Mouse (Mus musculus) CD4-positive, CD25-positive, alpha-beta regulatory T cell, adult 2 months (primary cell): ENCODE measurements around the gene Hemk1.
A peak's percentile ranks its signal among the peaks of the same experiment; 100 is the strongest.

Experiments
- DNase-seq: peaks from one replicate; pipeline ENCODE4 v3.0.0-alpha.2; 2012; ENCODE audit warnings: low read depth, low spot score

The Hemk1 gene

DNA sequence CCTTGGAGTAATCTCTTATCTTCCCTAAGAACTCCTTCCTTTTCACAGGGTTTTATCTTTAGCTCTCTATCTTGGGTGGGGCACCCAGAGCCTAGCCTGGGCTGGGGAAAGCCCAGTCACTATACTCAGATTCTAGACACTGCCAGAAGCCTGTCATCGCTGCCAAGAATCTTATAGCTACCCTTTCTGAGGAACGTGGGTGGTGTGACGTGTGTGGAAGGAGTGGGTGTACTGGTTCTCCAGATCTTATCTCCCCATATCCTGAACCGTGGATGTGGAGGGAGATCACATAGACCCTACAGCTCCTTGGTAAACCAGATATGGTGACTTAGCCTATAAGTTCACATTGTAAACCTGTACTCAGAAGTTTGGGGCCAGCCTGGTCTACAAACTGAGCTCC, 42.5 kb downstream of the Hemk1 start:
- peak; percentile 90 for DNase-seq

DNA sequence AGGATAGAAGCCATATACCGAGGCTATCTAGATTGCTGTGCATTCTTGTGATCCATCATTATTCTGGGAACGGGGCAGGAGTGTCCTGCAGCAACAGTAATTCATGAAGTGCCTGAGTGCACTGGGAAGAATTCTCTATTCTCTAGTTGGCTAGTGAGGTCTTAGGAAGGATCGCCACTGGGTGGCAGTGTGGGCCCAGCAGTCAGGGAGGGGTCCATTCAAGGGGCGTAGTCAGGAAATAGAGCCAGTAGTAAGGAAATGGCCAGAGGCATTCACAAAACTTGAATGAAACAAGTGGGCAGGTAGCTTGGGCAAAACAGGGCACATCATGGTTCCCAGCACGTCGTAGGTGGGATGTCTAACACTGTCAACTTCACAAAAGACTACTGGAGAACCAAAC, 43.9 kb downstream of the Hemk1 start:
- DNase-seq, result peak; percentile 88

DNA sequence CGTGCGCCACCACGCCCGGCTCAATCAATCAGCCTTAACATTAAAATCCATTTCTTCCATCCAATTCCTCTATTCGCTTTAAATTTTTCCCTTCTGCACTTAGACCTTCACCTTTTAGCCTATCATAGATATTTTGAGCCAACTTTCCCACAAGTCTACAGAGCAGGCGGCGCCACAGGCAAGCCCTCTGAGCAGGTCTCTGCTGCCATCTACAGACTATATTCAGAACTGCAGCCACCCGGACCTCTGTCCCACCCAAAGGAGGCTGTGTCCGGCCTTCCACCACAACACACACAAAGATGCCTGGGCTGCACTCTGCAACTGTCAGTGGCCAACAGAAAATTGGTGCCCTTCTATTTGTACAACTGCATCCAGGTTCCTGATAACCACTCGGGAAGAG, 47.3 kb downstream of the Hemk1 start:
- DNase-seq, result peak; percentile 87

DNA sequence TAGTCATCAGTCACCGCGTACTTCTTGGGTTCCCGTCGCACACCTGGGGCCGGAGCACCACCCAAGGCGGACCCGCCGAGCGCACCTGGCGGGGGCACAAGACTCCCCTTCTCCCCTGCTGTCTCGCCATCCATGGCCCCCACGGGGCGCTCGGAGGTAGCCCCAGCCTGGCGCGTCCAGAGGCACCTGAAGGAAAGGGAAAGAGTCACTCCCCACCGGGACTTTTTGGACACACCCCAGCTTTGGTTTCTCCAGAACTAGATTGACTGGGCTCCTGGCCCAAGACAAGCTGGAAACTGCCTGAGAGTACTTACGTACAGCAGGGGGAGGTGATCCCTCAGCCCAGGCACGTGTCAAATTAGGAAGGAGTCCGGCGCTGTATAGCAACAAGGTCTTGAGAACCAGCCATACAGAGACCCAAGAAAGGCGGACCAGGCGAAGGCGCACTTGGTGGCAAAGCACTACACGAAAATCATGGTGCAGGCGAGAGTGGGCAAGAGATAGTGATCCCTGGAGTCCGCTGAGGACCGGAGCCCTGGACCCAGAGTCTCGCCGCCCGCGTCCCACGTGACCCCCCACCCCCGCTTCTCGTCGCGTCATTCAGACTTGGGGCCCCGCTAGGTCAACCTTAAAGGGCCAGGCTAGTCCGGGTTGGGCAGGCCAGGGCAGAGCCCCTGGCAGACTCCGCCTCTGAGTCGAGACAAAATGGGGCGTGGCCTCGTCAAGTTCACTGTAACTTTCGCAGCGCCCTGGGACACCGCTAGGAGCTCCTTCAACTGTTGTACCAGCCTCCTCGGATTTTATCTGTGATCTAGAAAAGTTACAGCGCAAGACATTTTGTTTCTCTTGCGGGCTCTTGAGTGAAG, 48.7 kb downstream of the Hemk1 start, which contains the start of gene Mapkapk3:
Gene Mapkapk3, minus strand, starts transcription at position 667 of the 866 bp plus-strand sequence.
- peak; percentile 97 for DNase-seq

DNA sequence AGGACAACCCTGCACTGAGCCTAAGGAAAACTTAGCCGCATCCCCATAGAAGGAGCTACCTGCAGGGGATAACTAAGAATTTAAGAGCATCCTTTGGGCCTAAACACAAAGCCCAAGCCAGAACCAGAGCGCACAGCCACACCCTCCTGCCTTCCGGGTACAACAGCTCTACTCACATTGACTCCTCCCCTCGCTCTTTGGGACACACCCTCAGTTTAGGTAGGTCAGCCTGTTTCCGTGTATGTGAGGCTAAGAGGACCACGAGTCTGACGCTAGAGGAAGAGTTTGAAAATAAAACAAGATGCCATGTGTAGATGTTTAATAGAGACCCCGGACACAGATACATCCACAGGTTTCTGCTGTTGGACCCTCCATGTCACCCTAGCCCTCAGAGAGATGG, 49.4 kb downstream of the Hemk1 start:
- DNase-seq, result peak; percentile 93

DNA sequence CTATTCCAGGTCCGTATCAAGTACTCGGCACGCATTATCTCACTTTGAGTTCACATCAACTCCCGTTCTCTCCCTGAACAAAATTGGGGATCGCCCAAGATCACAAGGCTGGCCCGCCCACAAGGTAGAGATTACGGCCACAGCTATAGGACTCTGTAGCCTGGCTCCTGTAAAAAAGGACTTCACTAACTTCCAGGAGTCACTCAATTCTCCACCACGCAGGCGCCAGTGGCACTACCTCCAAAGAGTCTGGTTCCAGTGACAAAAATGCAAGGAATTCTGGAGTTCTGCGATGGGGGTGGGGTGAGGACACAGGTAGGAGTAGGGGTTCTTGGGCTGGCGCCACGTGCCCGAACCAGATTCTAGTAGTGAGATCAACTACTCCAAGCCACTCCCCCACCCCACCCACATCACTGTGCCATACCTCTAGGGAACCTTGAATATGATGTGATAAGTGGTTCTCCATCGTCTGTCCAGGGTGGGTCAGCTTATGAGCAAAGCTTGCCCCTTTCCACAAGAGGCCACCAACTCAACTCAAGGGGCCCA, 50.0 kb downstream of the Hemk1 start:
- DNase-seq, result peak; percentile 43

DNA sequence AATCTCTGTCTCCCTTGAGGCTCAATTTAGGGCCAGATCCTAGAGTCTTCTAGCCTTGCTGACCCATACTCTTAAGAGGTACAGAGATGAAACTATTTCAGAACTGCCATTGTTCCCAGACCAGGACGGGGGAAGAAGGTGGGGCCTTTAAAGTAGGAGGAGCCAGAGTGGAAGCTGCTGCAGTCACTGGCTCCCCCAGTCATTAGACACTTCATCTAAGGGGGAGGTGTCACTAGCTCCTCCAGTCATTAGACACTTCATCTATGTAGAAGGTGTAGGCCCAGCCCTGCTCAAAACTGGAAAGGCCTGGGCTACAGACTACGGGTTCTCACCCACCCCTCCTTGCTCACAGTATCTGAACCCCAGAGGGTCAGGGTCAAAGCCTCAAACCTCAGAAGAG, 50.9 kb downstream of the Hemk1 start:
- DNase-seq, result peak; percentile 58

DNA sequence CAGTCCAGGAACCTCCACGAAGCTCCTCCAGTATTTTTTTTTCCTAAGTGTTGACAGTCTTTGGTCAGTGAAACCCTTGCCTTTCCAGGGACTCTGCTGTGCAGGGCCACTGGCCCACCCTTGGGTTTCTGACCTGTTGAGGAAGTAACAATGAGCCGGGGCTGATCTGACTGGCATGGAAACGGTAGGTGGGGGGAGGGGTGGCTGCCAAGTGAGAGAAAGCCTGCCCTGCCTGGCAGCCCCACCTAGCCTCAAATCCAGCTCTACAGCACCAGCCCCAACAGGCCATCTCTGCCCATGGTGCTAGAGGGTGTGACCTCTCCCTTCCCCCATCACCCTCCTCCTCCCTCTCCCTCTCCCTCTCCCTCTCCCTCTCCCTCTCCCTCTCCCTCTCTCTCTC, 53.1 kb downstream of the Hemk1 start:
- DNase-seq, result peak; percentile 65

DNA sequence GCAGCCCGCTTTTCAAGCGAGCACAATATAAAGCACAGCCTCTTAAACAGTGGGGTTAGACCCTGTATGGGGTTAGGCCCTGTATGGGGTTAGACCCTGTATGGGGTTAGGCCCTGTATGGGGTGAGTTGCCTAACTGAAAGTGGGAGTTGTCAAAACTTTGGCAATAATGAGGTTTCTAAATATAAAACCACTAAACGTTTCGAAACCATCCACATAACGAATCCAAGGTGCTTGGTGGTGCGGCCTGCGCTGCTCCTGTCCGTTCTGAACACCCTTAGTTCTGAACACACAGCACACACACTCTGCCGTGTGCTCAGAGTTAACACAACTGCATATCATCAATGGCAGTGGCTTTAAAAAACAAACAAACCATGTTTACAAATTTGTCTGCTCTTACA, 55.2 kb downstream of the Hemk1 start:
- DNase-seq, result no peak

DNA sequence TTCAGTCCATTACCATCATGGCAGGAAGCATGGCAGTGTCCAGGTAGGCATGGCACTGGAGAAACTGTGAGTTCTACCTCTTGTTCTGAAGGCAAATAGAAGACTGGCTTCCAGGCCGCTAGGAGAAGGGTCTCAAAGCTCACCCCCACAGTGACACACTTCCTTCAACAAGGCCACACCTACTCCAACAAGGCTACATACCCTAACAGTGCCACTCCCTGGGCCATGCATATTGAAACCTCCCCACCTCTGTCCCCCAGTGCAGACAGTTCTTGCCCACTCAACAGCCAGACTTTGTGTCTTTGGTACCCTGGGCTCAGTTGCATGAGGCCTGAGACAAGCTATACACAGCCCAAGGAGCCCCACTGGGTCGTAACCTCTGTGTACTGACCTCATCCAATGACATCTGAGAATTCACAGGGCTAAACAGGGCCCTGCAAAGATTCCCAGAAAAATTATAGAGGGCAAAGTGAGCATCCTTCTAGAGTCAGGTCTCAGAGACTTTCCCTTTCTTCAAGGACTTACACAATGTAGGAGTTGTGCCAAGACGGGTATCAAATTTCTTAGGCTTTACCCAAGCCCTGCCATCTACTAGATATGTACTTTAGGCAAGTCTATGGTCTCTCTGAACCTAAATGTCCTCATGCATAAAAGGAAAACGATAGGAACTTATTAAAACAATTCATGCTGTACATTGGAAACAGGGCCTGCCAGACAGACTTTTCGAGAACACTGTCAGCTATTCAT, 56.7 kb downstream of the Hemk1 start:
- DNase-seq, result no peak

DNA sequence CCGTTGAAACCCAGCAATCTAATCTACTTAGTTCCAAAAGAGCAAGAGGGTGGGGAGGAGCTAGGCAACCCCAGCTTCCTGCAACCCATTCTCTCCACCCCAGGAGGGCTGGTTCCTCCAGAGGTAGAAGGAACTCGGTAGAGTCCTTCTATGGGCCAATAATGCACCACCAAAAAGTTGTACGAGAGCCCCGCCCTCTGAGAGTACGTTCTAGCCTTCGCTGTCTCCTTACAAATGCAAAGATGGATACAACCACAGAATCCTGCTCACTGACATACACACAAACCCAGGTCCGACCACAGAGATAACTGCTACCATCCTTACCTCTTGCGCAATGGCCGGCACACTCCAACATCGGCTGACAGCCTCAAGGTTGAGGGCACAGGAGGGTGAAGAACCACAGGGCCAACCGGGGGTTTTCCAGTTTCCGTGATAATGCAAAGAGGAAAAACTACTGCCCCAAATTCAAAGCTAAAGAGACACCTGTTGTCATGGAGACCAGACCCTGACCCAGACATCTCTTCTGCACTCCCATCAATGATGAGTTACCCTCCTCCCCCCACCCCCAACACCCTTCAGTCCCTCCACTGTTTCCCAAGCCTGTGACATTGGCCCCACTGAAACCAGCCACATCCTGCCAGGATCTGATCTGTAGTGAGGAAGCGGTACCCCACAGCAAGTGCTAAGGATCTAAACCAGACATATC, 57.7 kb downstream of the Hemk1 start:
- peak; percentile 79 for DNase-seq

DNA sequence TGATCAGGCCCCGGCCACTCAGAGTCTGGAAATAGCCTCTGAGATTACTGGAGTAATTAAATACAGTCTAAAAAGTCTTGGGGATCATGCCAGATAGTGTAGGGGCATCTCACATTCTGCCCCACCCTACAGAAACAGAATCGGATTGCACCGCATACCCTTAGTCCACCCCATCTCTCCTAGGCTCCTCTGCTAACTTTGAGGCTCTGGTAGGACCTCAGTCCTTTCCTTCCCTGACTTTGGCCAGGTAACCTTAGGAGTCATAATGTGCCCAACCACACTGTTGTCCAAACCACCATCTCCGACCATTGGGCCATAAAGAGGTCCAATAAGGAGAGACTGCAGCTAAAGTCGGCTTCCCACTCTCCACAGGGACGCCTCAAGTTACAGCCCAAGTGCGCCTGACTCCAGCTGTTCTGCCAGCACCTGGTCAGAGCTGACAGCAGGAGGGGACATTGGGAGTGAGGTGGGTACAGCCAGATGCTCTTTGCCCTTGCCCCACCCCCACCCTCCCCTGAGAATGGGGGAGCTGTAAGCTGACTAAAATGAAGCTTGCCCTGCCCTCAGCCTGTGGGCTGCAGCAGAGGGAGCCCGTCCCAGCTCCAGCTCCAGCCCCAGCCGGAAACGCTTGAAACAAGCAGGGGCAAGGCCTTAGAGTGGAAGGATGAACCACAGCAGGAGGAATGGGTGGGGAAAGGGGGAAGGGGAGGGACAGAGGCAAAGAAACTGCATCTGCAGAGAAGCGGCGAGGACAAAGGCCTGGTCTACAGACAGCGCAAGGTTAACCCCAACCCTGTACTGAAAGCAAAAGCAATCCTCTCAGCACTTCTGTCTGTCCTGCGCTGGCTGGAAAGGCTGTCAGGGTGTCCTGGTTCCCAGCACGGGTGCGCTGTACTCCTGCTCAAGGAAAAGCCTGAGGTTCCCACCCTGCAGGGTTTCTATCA, 58.5 kb downstream of the Hemk1 start:
- peak; percentile 51 for DNase-seq

DNA sequence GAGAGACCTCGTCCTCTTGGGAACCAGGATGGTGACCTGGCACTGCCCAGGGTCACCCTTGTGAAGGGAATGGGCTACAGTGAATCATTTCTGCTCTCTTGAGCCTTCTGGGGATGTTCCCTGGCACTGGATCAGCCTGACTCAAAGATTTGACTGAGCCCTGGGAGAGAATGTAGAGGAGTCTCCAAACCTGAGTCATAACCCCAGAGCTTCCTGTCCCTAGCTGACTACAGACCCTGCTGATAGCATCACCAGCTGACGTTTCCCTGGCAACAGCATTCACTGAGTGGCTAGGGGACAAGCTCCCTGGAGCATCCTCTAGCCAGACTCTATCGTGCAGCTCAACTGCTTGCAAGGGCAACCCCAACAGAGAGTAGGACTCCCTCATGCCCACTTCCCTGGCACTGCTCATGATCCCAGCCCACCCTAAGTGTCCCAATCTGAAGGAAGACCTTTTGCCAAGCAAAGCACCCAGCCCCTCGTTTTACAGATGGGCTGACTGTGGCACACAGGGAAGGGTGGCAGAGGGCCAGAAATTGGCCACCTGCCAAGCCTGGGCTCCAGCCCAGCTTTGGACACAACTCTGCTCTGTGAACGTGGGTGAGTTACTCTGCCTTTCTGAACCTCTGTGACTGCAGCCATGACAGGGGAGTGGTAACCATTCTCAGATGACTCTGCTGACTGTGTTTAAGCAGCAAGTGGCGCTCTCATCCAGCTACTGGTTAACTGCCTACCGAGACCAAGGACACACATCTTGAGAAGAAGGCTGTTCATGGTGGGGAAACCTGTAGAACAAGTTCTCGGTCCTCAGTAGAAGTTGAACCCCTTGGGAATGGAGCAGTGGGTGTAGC, 59.4 kb downstream of the Hemk1 start:
- peak; percentile 67 for DNase-seq

DNA sequence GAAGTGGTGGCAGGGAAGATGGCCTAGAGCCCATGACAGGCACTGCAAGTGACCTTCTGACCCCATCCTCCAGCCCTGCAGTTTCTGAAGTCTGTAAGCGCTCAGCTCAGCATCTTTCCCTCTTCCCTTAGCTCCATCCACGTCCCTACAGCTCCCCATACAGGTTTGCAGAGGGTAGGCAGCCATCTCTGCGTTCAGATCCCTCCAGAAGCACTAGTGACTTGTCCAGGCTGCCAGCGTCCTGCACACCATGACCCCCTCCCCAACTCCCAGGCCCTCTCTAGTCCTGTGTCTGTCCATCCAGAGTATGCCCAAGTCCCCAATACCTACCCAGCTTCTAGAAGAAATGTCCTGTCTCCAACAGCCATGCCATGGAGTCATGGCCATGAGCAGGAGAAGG, 60.0 kb downstream of the Hemk1 start:
- no peak for DNase-seq

DNA sequence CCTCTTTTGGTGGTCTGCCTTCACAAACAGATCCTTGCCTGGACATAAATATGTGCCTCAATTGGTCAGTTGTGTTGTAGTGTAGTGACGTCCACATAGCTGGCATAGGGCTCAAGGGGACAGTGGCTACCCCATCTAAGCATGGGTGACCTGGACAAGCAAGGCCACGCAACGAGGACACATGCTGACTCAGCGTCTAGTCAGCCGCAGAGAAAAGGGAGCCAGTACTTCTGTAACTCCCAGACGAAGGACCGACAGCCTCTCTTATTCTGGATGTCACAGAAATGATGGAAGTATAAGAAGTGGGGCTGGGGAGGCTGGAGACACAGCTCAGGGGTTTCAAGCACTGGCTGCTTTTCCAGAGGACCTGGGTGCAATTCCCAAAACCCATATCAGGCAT, 60.5 kb downstream of the Hemk1 start:
- no peak for DNase-seq
